Mouse (Mus musculus): Measurements from ENCODE around the gene Slc9a1.
A peak's percentile ranks its signal among the peaks of the same experiment; 100 is the strongest.

Gene Slc9a1

GRCm38 (mm10) chr4:133403611-133404228, 34.2 kb downstream of the Slc9a1 start:
- no peak for DNase-seq (ENCODE audit: low spot score in 2 of 2)

- DNase-seq (ENCODE audit: low spot score in 2 of 2): no peak
Observed at GRCm38 (mm10) chr4:133404256-133404655, 34.8 kb downstream of the Slc9a1 start.

- no peak for DNase-seq (ENCODE audit: low spot score in 2 of 2)
Observed at GRCm38 (mm10) chr4:133406313-133407056, 37.0 kb downstream of the Slc9a1 start.

DNA sequence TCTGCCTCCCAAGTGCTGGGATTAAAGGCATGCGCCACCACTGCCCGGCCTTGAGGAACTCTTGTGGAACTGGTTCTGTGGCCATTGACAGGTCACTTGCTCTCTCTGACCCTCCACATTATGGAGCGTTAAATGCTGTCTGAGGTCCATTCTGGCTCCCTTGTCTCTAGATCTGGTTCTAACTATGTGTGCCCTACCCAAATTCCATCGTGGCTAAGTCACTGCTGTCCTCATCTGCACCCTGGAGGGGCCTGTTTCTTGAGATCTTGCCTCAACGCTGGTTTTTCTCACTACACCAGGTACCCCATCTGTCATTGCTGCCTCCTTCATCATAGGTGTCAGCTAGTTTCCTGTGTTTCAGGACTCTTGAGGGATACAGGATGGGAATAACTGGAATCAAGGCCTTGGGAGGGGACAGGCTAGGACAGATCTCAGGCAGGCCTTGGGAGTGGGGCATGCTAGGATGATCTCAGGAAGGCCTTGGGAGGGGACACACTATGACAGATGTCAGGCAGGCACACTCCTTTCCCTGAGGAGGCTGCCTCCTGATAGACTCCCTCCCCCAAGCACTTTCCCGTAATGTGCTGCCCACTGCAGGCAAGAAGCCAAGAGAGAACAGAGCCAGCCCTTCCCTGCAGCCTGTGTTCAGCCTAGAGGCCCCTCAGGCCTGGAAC, 37.7 kb downstream of the Slc9a1 start:
- DNase-seq (ENCODE audit: low spot score in 2 of 2): no peak

DNA sequence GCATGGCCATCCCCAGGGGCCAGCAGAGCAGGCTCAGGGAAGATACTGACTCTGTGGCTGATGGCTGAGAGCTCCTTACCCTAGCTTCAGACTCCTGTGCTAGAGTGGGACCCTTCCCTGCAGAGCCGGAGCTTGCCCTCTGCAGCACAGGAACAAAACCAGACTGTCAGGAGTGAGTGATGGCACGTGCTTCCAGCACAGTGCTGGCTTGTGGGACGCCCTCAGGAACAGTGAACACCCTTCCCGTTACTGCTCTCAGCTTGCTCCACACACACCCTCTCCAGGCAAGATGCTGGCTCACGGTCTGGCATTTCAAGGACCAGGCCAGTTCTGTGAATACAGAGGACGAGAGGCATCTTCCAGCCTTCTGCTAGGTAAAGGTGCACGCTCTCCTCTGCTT, 38.5 kb downstream of the Slc9a1 start:
- DNase-seq (ENCODE audit: low spot score in 2 of 2): no peak

DNA sequence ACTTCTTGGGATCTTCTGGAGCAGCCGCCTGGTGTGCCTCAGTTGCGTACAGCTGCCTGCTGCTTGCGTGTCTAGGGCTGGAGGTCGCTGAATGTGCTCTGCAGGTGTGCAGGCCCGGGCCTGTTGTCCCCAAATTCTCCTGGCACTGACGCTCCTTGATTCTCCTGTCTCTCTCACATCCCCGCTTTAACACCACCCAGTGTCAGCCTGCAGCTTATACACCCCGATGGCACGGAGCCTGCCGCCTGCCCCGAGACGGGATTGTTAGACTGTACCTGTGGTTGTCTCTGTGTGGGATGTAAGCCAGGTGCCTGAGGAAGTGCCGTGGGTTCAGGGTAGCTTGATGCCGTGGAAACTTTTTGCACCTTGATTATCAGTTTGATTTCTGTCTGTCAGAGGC, 41.5 kb downstream of the Slc9a1 start:
- no peak for DNase-seq (ENCODE audit: low spot score in 2 of 2)

- no peak for DNase-seq (ENCODE audit: low spot score in 2 of 2)
Observed at GRCm38 (mm10) chr4:133412096-133412495, 42.6 kb downstream of the Slc9a1 start.

- peak; percentile 45 to 51 for DNase-seq (ENCODE audit: low spot score in 2 of 2)
Observed at GRCm38 (mm10) chr4:133412575-133413540, 43.4 kb downstream of the Slc9a1 start.

GRCm38 (mm10) chr4:133413617-133414016, 44.1 kb downstream of the Slc9a1 start:
- DNase-seq (ENCODE audit: low spot score in 2 of 2): no peak

- no peak for DNase-seq (ENCODE audit: low spot score in 2 of 2)
Observed at GRCm38 (mm10) chr4:133414920-133415319, 45.4 kb downstream of the Slc9a1 start.

GRCm38 (mm10) chr4:133419312-133420004, 50.0 kb downstream of the Slc9a1 start:
- peak in 1 of 2 experiments; percentile 43 for DNase-seq (ENCODE audit: low spot score in 2 of 2)

GRCm38 (mm10) chr4:133421989-133422388, 52.5 kb downstream of the Slc9a1 start:
- no peak for DNase-seq (ENCODE audit: low spot score in 2 of 2)

DNA sequence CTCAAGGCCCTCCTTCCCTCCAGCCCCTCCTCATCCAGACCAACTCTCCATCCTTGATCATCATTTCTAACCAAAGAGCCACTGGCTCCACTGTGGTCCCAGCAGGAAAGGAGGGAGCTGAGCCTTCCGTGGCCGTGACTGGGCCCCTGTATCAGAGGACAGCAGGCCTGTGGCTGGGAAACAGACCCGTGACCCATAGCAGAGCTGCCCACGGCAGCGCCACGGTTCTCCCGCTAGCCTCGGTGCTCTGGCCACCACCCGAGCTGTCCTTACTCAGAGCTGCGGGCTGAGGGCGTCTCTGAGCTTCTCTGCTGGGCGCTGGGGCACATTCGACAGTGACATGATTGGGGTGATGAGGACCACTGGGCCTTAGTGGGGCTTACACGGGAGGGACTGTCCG, 53.1 kb downstream of the Slc9a1 start:
- DNase-seq (ENCODE audit: low spot score in 2 of 2): no peak

DNA sequence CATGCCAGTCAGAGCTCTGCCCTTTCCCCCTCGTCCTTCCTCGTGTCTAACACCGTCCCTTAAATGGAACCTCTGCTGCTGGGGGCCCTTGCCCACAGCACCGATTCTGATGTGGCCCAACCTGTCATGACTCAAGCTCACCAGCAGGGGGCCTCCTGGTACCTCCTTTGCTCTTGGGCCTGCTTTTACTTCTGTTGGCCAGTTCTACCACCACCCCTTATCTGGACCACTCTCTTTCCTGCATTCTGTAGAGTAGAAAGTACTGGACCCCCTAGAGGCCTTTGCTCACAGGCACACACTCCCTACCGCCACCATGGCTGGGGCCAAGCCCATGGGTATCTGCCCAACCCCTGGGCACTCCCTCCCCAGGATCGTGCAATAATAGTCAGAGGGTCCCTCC, 53.6 kb downstream of the Slc9a1 start:
- DNase-seq (ENCODE audit: low spot score in 2 of 2): peak in 1 of 2 experiments; percentile 37

GRCm38 (mm10) chr4:133423691-133424090, 54.2 kb downstream of the Slc9a1 start:
- DNase-seq (ENCODE audit: low spot score in 2 of 2): no peak

GRCm38 (mm10) chr4:133424100-133424499, 54.6 kb downstream of the Slc9a1 start:
- DNase-seq (ENCODE audit: low spot score in 2 of 2): peak; percentile 41 to 58

DNA sequence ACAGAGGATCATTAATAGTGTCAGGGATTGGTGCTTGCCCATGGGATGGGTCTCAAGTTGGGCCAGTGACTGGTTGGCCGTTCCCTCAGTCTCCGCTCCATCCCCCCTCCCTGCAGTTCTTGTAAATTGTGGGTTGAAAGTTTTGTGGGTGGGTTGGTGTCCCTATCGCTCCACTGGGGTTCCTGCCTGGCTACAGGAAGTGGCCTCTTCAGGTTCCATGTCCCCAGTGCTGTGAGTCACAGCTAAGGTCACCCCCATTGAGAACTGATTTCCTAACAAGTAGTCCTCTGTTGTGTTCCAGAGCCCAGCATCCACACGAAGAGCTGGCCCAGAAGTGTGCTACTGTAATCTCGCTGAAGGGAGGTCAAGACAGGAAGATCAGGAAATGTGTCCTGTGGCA, 56.6 kb downstream of the Slc9a1 start:
- DNase-seq (ENCODE audit: low spot score in 2 of 2): no peak

- DNase-seq (ENCODE audit: low spot score in 2 of 2): no peak
Observed at GRCm38 (mm10) chr4:133431508-133431907, 62.0 kb downstream of the Slc9a1 start.

DNA sequence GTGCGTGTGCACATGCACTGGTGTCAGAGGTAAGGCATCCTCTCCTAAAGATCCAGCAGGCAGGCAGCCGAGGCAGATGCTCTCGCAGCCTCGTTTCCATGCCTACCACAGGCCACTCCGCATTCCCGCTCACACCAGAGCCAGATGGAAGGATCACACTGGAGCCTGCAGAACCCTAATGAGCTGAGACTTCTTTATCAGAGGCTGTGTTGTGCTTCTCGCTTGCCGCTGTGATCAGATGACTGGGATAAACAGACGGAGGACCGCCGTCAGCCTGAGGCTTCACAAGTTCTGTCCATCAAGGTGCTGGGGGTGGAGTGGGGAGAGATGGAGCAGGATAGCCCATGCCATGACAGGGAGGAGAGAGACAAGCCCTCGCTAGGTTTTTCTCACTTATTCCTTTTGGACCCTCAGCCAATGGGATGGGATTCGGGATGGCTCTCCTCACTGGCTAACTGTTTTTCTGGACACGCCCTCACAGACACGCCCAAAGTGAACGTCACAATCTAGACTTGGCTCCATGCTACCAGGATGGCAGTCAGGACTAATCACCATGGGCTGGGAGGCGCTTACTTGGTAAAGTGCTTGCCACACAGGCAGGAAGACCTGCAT, 63.2 kb downstream of the Slc9a1 start:
- DNase-seq (ENCODE audit: low spot score in 2 of 2): no peak

DNA sequence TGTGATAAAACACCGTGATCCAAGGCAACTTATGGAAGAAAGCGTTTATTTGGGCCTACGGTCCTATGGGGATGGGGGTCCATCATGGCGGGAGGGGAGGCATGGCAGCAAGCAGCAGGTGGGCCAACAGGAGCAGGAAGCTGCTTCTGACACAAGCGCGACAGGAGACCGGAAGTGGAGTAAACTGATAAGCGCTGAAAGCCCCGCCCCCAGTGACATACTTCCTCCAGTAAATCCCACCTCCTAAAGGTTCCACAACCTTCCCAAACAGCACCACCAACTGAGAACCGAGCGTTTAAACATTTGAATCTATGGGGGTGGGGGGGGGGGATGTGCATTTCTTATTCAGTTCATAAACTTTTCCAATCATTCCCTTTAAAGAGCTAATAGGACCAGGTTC, 66.4 kb downstream of the Slc9a1 start:
- DNase-seq (ENCODE audit: low spot score in 2 of 2): no peak

Measured in spleen, postnatal 36 days (tissue).